Mouse (Mus musculus): Measurements from ENCODE around the gene Med13l.

Med13l gene

GRCm38 (mm10) chr5:118560385-118561085 lies at the start of gene Med13l:
Gene Med13l, plus strand, starts transcription at chr5:118560679.
- no peak for DNase-seq (ENCODE audit: low read depth, low spot score)

DNA sequence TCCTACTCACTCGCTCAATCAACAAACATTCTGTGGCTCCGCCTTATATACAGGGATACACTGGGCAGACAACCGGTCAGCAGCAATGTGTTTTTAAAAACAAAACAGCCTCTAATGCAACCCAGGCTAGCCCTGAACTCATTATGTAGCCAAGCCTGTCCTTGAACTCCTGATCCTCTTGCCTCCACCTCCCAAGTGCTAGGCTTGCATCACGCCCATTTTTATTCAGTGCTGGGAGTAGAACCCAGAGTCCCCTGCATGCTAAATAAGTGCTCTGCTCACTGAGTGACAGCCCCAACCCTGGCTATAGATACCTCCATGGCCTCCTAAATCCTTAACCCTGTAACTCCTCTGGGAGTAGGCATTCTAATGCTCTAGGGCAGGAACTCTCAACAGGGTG lies 49.5 kb upstream of the Med13l start:
- no peak for DNase-seq (ENCODE audit: low read depth, low spot score)

GRCm38 (mm10) chr5:118513005-118513404 lies 47.5 kb upstream of the Med13l start:
- DNase-seq (ENCODE audit: low read depth, low spot score), result no peak

DNA sequence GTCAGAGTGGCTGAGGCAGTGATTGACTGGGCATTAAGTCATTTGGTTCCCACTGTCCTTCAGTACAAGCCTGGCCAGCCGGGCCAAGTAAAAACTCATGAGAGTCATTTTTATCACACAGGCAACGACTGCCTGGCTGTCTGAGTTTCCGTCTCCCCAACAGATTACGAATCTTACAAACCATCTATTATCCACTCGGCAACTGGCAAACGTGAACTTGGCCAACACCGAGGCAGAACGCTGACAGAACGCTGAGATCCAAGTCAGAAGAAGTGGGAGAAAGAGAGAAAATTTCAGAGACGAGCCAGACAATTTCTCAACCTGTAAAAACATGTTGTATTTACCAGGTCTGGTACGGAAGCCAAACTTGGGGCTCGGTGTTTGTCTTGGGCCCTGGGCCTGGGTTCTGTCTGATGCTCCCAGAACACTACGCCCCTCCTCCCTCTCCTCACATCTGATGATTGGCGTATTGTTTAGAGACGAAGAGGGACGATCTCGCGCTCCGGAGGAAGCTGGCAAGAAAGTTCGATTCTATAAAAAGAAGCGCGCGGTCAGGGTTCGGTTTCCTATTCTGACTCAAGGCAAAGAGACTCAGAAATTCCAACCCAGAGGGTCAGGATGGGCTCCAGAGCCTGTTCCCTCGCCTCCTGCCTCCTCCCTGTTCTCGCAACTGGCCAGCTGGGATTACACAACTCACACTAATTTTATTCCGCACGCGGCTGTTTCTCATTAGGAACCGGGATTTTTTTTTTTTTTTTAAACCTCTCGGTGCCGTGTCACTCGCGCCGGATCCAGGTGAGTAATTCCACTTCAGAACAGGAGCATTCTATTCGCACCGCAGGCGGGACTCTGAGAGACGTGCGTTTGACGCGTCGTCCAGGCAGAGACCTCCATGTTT lies 46.6 kb upstream of the Med13l start:
- no peak for DNase-seq (ENCODE audit: low read depth, low spot score)

GRCm38 (mm10) chr5:118514527-118514831 lies 46.0 kb upstream of the Med13l start:
- no peak for DNase-seq (ENCODE audit: low read depth, low spot score)

GRCm38 (mm10) chr5:118514842-118515241 lies 45.6 kb upstream of the Med13l start:
- DNase-seq (ENCODE audit: low read depth, low spot score), result no peak

- DNase-seq (ENCODE audit: low read depth, low spot score), result no peak
These were observed 45.2 kb upstream of the Med13l start for GRCm38 (mm10) chr5:118515280-118515721.

DNA sequence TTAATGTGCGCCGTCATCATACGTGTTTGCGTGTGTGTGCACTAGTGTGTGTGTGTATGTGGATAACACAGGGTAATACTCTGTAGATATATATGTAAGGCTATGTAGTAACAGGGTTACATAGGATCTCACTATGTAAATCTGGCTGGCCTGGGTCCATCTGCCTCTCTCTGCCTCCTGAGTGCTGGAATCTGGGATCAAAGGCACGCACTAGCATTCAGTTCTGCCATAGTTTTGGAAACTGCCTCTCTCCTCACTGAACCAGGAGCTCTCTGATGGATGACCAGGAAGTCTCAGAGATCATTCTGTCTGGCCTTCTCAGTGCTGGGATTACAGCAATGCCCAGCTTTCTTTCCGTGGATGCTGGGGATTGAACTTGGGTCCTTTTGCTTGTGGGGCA lies 44.4 kb upstream of the Med13l start:
- no peak for DNase-seq (ENCODE audit: low read depth, low spot score)

- no peak for DNase-seq (ENCODE audit: low read depth, low spot score)
These were observed 44.0 kb upstream of the Med13l start for GRCm38 (mm10) chr5:118516470-118516869.

DNA sequence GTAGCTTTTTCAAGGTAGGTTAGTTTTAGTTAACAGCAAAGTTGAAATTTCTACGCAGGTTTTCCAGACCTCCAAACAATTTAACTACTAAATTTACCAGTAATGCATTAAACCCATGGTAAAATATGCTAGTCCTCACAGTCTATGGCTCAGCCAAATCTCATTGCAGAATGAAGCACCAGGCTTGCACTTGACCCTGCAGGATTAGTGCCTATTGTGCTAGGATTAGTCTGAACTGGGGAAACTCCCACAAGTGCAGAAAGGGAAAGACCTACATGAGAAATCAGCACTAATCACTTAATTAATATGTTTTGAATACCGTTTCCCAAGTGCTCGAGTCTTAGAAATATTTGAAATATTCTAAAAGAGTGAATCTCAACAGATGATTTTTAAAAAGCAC lies 40.0 kb upstream of the Med13l start:
- no peak for DNase-seq (ENCODE audit: low read depth, low spot score)

DNA sequence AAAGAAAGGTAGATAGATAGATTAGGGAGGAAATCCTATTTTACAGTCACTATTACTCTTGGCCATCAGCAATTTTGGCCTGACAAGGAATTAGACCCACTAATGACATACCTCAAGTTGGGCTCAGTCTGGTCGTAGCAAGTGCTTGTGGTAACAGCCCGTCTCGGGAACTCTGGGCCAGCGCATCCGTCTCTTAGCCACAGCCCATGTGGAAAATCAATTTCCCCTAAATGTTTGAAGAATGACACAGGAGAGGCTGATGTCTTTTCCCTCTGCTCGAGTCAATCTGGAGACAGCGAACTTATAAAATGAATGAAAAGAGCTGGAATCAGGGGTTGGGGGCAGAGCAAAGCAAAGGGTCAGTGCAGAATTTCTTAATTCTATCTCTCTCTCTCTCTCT lies 36.1 kb upstream of the Med13l start:
- no peak for DNase-seq (ENCODE audit: low read depth, low spot score)

DNA sequence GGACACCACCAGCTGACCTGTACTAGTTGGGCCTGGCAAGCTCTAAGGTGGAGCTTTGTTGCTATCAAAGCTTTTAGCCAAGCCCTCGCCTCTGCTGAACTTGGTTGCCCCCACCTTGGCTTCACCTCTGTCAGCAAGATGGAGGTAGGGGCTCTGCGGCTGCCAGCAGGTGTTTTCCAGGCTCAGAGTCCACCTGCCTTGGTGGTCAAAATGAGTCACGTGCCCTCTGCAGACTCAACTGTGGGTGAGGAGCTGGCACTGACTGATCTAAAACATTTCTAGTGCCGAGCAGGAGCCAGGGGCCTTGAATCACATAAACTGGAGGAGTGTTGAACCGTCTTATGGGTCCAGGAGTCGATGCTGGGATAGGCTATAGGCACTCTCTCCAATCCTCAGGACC lies 34.8 kb upstream of the Med13l start:
- DNase-seq (ENCODE audit: low read depth, low spot score), result no peak

- DNase-seq (ENCODE audit: low read depth, low spot score), result no peak
These were observed 34.0 kb upstream of the Med13l start for GRCm38 (mm10) chr5:118526504-118526903.

- no peak for DNase-seq (ENCODE audit: low read depth, low spot score)
These were observed 31.2 kb upstream of the Med13l start for GRCm38 (mm10) chr5:118529241-118529640.

DNA sequence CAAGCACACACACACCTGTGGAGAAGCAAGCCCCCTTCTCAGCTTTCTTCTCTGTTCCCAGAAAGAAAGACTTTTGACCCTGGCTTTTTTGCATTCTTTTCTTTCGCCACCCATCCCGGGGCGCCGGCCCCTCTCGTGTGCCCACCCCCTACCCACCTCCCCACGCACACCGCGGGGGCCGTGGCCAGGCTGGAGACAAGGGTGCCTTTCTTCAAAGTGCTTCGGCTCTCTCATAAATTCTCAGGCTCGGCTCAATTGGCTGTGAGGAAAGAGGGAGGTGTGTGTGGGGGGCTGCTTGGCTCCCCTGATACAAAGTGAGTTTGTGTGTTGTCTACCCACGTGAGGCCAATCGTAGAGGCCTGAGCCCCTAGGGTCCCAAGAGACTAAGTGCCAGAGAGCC lies 28.4 kb upstream of the Med13l start:
- no peak for DNase-seq (ENCODE audit: low read depth, low spot score)

DNA sequence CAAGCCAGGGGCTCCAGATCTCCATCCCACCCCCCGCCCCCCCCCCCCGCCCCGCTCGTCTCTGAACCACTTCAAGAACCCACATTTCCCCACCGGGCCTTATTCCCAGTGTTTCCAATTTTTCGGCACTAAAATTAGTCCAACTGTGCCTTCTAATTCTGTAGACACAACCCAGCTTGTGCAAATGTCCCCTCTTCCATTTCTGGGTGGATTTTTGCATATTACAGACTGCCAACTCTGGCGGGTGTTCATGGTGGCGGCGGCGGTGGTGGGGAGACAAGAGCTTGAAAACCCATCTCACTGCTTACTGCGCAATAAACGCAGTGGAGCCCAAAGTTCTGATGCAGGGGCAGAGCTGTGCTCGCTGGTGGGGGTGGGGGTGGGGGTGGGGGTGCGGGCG lies 27.8 kb upstream of the Med13l start:
- DNase-seq (ENCODE audit: low read depth, low spot score), result no peak

DNA sequence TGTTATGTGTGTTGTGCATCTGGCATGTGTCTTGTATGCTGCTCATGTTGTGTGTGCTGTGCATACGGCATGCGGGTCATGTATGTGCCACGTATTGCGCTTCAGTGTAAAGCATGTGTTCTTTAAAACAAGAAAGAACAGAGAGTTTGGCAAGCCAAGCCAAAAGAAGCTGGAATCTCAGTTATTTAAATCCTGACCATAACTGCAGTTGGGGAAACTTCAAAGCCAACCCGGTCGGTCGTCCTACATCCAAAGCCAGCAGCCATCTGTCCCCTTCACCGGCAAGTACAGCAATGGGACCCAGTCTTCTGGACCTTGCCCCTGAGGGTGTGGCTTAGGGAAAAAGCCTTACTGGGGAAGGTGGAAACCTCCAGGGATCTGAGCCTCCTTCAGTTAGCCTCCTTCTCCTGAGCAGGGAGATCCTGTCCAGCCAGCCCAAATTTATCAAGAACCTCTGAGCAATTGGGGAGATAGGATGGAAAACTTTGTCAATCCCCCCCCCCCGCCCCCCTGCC lies 26.0 kb upstream of the Med13l start:
- DNase-seq (ENCODE audit: low read depth, low spot score), result no peak

GRCm38 (mm10) chr5:118535130-118535529 lies 25.3 kb upstream of the Med13l start:
- no peak for DNase-seq (ENCODE audit: low read depth, low spot score)

DNA sequence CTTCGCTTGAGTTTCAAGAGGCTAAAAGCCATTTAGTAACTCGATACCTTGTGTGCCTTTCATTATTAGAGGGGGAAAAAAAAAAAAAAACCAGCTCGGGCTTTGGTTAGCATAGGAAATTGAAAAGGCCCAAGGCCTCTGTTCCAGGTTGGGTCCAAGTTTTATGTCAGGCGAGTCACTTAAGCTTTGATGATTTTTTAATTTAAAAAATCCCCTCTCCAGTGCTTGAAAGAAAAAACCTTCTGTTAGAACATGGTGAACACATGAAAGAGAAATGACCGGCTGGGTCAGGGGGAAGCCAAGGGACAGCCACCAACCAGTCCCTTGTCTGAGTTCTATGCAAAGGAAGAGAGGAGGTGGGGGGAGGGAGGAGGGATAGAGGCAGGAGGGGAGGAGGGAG lies 22.0 kb upstream of the Med13l start:
- no peak for DNase-seq (ENCODE audit: low read depth, low spot score)

DNA sequence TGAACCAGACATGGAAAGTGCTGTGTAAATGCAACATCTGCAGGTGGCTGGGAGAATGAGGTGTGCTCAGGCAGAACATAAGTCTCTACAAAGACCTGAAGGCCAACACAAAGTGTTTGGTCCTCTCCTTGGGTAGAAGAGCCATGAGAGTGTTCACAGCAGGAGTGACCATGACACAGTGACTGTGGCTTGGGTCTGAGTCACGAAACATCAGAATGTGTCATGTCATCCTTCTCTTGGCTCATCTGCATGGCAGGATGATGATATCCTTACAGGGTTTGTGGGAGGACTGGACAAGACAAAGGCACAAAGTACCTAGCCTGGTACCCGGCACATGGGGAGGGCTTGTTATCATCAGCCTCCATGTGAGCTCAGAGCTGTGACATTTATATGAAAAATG lies 16.7 kb upstream of the Med13l start:
- DNase-seq (ENCODE audit: low read depth, low spot score), result no peak

- no peak for DNase-seq (ENCODE audit: low read depth, low spot score)
These were observed 10.0 kb upstream of the Med13l start for GRCm38 (mm10) chr5:118550493-118550892.

- DNase-seq (ENCODE audit: low read depth, low spot score), result no peak
These were observed 7.2 kb upstream of the Med13l start for GRCm38 (mm10) chr5:118553290-118553689.

DNA sequence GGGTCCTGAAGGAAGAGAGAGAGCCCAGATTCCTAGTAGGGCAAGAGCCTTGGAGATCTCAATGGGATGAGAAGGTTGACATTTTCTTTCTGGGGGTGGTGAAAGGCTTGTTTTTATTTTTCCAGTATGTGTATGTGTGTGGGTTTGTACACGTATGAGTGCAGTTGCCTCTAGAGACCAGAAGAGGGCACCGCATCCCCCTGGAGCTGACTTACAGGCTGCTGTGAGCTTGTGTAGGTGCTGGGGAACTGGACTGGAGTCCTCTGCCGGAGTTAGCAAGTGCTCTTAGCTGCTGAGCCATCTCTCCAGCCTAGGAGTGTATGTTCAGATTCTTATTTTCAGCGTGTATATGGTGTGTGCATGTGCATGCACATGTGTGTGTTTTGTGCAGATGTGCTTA lies 5.2 kb upstream of the Med13l start:
- DNase-seq (ENCODE audit: low read depth, low spot score), result no peak

Measured in WW6 (cell line).